Mouse (Mus musculus) limb, embryonic 11.5 days (tissue): ENCODE measurements around the gene Ncs1. TPM values are rescaled to one million over a fixed set of nuclear protein-coding genes. Genes with fewer than 3 reads are reported as not detected.

Experiments used
- ATAC-seq: fragments of 200-750 bp; cut with Nextera tagmentation; 2 replicates; pipeline ENCODE4 v1.8.0; 2017; ENCODE audit warnings: low read depth; ENCODE audit not compliant: insufficient number of reproducible peaks, low FRiP score, low TSS enrichment
- DNase-seq: peaks from one replicate; pipeline ENCODE4 v3.0.0-alpha.2; 2015; ENCODE audit warnings: low spot score
- H3K27ac ChIP-seq: fragments of 300-500 bp; sonication (generic); replicated peaks from 2 replicates; pipeline ENCODE4 v1.5.1; 2014; ENCODE audit warnings: low read depth, mild to moderate bottlenecking, low read length
- H3K27me3 ChIP-seq: fragments of 300-500 bp; sonication (generic); 2 replicates; pipeline ENCODE4 v1.6.1; 2014; ENCODE audit warnings: mild to moderate bottlenecking, low read length, mixed read lengths; ENCODE audit not compliant: control insufficient read depth, insufficient read depth
- H3K36me3 ChIP-seq: fragments of 300-500 bp; sonication (generic); 2 replicates; pipeline ENCODE4 v1.6.1; 2014; ENCODE audit warnings: mild to moderate bottlenecking, low read length, moderate library complexity, mixed read lengths; ENCODE audit not compliant: control insufficient read depth, insufficient read depth
- H3K4me1 ChIP-seq: fragments of 300-500 bp; sonication (generic); 2 replicates; pipeline ENCODE4 v1.6.1; 2014; ENCODE audit warnings: low read length, mixed read lengths; ENCODE audit not compliant: control insufficient read depth, insufficient read depth
- H3K4me2 ChIP-seq: fragments of 300-500 bp; sonication (generic); 2 replicates; pipeline ENCODE4 v1.6.1; 2014; ENCODE audit warnings: low read depth, mild to moderate bottlenecking, moderate library complexity; ENCODE audit not compliant: severe bottlenecking
- H3K4me3 ChIP-seq: fragments of 300-500 bp; sonication (generic); 2 replicates; pipeline ENCODE4 v1.5.1; 2014; ENCODE audit warnings: low read depth, low read length
- H3K9ac ChIP-seq: fragments of 300-500 bp; sonication (generic); 2 replicates; pipeline ENCODE4 v1.6.1; 2014; ENCODE audit warnings: mild to moderate bottlenecking, low read length
- H3K9me3 ChIP-seq: fragments of 300-500 bp; sonication (generic); 2 replicates; pipeline ENCODE4 v1.6.1; 2016; ENCODE audit warnings: low read length; ENCODE audit not compliant: control insufficient read depth
- WGBS: fragments of 180-500 bp; shearing (Covaris S2); extraction: QIAGEN DNeasy Blood & Tissue Kit; methylation state at CpG from one replicate; pipeline ENCODE4 v1.1.7; 2014; 5-methylcytosine and 5-hydroxymethylcytosine counted together
- polyA plus RNA-seq: library from polyadenylated mRNA; unstranded; fragments of >200 nt; fragmentation: Nextera tagmentation; extraction: Ambion mirVana; gene quantifications from 2 replicates; pipeline ENCODE4 v1.2.1, GENCODE M21; 2014

The Ncs1 gene
- polyA plus RNA-seq, 1 experiment from 2014 or later: 59.6 TPM

GRCm38 (mm10) chr2:31248856-31249255 is 3.2 kb downstream of the Ncs1 start:
- Histone ChIP-seq H3K4me1 (peaks cover 20% of the 10 kb centered on the region), H3K27ac (no peak overlapping the region), H3K9ac (no peak overlapping the region), H3K4me3 (no peak overlapping the region), H3K36me3 (no peaks in the 10 kb centered on the region), H3K9me3 (no peaks in the 10 kb centered on the region), H3K27me3 (no peaks in the 10 kb centered on the region), H3K4me2 (no peak overlapping the region)
- WGBS: 92% methylated on average over 6 of the region's 6 CpGs
- ATAC-seq: no peak
- no peak for DNase-seq

GRCm38 (mm10) chr2:31252167-31252566 is 6.5 kb downstream of the Ncs1 start:
- ATAC-seq (no peak), DNase-seq (no peak)
- Histone ChIP-seq H3K9me3 (no peaks in the 10 kb centered on the region), H3K27me3 (no peaks in the 10 kb centered on the region), H3K27ac (no peak overlapping the region), H3K4me2 (no peak overlapping the region), H3K9ac (no peak overlapping the region), H3K36me3 (no peaks in the 10 kb centered on the region), H3K4me1 (peaks cover 21% of the 10 kb centered on the region), H3K4me3 (no peak overlapping the region)
- 91% methylated on average over 4 of the region's 4 CpGs for WGBS

DNA sequence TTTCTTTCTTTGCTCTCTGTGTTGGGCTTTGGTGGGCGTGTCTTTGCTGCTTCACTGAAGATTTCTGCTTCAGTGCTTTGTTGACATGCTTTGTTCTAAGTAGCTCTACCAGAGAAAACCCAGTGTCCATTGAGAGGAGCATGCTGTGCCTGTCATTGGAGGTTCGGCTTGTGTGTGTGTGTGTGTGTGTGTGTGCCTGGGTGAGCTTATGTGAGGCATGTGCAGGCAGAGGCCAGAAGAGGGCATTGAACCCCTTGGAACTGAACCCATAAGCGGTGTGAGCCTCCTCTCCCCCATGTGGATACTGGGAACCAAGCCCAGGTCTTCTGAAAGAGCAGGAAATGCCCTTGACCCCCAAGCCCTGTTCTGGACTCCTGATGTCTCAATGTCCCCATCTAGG is 7.8 kb downstream of the Ncs1 start:
- peaks cover 22% of the 10 kb centered on the region for H3K4me1 ChIP-seq
- no peaks in the 10 kb centered on the region for H3K36me3 ChIP-seq
- H3K4me3 ChIP-seq: no peak overlapping the region
- H3K4me2 ChIP-seq: no peak overlapping the region
- no peaks in the 10 kb centered on the region for H3K27me3 ChIP-seq
- DNase-seq: no peak
- H3K9me3 ChIP-seq: no peaks in the 10 kb centered on the region
- no peak overlapping the region for H3K27ac ChIP-seq
- no peak overlapping the region for H3K9ac ChIP-seq
- 91% methylated on average over 3 of the region's 3 CpGs for WGBS
- no peak for ATAC-seq

DNA sequence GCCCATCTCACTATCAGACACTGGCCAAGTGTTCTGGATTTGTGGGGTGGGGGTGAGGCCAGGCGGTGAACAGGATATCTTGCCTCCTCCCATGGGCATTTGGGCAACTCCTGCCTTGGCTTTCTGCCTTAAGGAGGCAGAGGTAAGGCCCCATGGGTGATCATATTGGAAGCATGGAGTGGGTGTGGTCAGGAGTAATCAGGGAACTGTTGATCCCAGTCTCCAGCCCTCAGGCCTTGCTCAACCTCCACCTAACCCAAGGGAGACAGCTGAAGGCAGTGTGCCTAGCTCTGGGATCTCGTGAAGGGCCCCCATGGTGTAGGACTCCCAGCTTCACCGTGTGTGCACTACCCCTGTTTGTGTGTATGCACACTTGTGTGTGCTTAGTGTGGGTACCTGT is 9.2 kb downstream of the Ncs1 start:
- H3K4me1 ChIP-seq: peaks cover 36% of the 10 kb centered on the region
- H3K4me2 ChIP-seq: no peak overlapping the region
- no peak for DNase-seq
- no peaks in the 10 kb centered on the region for H3K27me3 ChIP-seq
- H3K9me3 ChIP-seq: no peaks in the 10 kb centered on the region
- 85% methylated on average over 3 of the region's 3 CpGs for WGBS
- ATAC-seq: no peak
- no peak overlapping the region for H3K27ac ChIP-seq
- H3K36me3 ChIP-seq: no peaks in the 10 kb centered on the region
- no peak overlapping the region for H3K9ac ChIP-seq
- no peak overlapping the region for H3K4me3 ChIP-seq

DNA sequence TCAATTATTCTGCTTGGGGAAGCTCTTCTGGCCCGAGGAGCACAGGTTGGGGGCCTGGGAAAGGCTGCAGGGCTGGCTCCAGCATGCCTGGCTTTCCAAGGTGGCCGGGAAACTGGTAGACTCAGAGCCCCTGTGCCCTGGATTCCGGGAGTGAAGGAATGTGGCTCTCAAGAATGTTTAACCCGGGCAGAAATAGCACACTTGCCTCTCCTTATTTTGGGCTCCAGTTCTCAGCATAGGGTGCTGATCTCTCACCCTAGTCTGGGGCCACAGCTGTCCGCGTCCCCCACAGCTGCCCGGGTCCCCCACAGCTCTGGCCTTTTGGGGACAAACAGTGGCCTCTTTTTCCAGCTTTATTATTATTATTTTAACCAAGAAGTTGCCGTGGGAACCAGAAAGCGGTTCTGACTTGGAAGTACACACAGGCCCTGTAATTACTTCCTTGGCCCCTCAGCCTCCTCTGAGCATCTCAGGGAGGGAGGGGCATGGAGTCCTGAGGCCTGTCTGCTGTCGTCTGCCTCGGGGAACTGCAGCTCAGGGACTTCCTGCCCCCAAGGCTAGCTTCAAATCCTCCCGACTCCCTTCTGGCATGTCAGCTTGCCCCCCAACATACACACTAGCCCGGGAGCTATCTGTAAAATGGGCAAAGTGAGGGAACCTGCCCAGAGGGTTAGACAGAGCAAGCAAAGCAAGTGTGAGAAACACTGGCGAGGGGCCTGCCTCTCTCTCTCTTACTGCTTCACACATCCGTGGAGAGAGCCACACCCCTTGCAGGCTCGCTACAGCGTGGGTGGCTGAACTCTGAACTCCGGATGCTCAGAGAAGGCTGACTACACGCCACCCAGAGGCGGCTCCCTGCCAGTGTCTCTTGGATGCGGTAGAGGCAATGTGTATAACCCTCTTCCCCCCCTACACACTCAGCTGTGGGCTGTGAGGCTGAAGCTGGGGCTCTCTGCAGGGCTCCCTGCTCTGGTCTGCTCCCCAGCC is 10.6 kb downstream of the Ncs1 start:
- Histone ChIP-seq H3K4me1 (peaks cover 37% of the 10 kb centered on the region), H3K4me3 (no peak overlapping the region), H3K4me2 (peak overlapping the region; percentile 1; the same call in 1 of the 2 replicates), H3K9ac (peak overlapping the region; percentile 36; the same call in 1 of the 2 replicates), H3K9me3 (no peaks in the 10 kb centered on the region), H3K36me3 (no peaks in the 10 kb centered on the region), H3K27ac (no peak overlapping the region), H3K27me3 (no peaks in the 10 kb centered on the region)
- WGBS: 22% methylated on average over 21 of the region's 21 CpGs
- ATAC-seq (no peak), DNase-seq (peak; percentile 63)

DNA sequence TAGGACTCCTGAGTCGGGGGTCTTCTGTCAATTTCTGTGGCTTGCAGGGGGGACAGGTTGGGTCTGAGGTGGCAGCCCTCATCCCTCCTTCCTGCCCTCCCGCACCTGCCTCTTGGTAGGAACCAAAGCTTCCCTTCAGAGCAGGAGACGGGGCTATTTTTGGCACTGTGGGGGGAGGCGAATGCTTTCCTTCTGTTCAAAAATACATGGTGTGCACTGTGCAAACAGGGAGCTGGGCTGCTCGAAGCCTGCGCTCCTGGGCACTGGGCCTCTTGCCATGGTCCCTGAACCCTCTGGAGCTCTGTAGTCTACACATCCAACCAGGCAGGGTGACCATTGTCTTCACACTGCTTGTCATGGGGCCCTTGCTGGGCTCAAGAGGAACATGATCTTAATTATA is 11.5 kb downstream of the Ncs1 start:
- no peak for ATAC-seq
- no peak overlapping the region for H3K9ac ChIP-seq
- 74% methylated on average over 6 of the region's 6 CpGs for WGBS
- no peak overlapping the region for H3K4me2 ChIP-seq
- peaks cover 37% of the 10 kb centered on the region for H3K4me1 ChIP-seq
- no peak for DNase-seq
- no peak overlapping the region for H3K4me3 ChIP-seq
- H3K27ac ChIP-seq: no peak overlapping the region
- H3K27me3 ChIP-seq: no peaks in the 10 kb centered on the region
- H3K9me3 ChIP-seq: no peaks in the 10 kb centered on the region
- H3K36me3 ChIP-seq: no peaks in the 10 kb centered on the region

- DNase-seq (peak; percentile 61), ATAC-seq (peak; percentile 58)
- WGBS: 10% methylated on average over 22 of the region's 22 CpGs
- H3K4me1 ChIP-seq: peaks cover 40% of the 10 kb centered on the region
- H3K4me3 ChIP-seq: peak overlapping the region; percentile 28
- no peaks in the 10 kb centered on the region for H3K9me3 ChIP-seq
- H3K9ac ChIP-seq: peak overlapping the region; percentile 30; the same call in 1 of the 2 replicates
- H3K4me2 ChIP-seq: peak overlapping the region; percentile 77
- no peak overlapping the region for H3K27ac ChIP-seq
- H3K36me3 ChIP-seq: no peaks in the 10 kb centered on the region
- H3K27me3 ChIP-seq: no peaks in the 10 kb centered on the region
These were observed 13.2 kb downstream of the Ncs1 start for GRCm38 (mm10) chr2:31258609-31259366.

- peak overlapping the region; percentile 77 for H3K4me2 ChIP-seq
- H3K4me1 ChIP-seq: peaks cover 46% of the 10 kb centered on the region
- DNase-seq (no peak), ATAC-seq (no peak)
- no peaks in the 10 kb centered on the region for H3K36me3 ChIP-seq
- H3K4me3 ChIP-seq: peak overlapping the region; percentile 28
- H3K9ac ChIP-seq: no peak overlapping the region
- WGBS: 29% methylated on average over 9 of the region's 9 CpGs
- H3K27ac ChIP-seq: no peak overlapping the region
- no peaks in the 10 kb centered on the region for H3K9me3 ChIP-seq
- no peaks in the 10 kb centered on the region for H3K27me3 ChIP-seq
These were observed 13.8 kb downstream of the Ncs1 start for GRCm38 (mm10) chr2:31259367-31259920.
